Mouse (Mus musculus): Measurements from ENCODE around the gene Agtpbp1.
A peak's percentile ranks its signal among the peaks of the same experiment; 100 is the strongest.
"Not testable (repeated sequence)": the region's sequence is repeated elsewhere in the genome, so short reads cannot be mapped to it uniquely, and the experiment has no call there.

Agtpbp1 gene

DNA sequence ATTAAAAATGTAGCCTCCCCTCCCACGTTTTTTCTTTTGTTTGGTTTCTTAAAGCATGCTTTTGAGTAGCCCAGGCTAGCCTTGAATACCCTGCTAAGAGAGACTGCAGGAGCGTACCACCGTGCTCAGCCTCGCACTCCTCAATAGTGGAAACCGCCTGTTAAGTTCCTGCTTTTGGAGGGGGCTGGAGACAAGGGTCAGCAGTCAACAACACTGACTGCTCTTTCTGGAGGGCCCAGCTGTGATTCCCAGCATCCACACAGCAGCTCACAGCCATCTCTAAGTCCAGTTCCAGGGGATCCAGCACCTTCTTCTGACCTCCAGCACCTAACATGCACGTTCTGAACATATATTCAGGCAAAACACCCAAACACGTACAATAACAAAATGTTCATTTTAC lies 99.6 kb downstream of the Agtpbp1 start:
- DNase-seq (ENCODE audit: low spot score in 2 of 2) = no peak

DNA sequence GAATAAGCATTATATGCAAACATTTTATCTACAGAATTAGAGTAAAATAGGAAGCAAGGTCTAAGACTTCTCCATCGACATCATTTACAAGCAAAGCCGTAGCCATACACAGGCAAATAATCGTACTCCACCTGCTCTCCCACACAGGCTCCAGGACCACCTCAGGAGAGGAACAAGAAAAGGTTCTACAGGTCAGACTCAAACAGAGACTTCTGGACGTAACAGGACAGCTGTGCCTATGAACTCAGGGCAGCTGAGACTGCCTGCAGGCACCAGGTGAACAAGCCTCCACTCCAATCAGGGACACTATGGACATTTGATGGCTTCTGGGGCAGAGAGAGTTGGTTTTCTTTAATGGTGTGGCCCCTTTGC lies 103.6 kb downstream of the Agtpbp1 start:
- DNase-seq (ENCODE audit: low spot score in 2 of 2) = no peak

DNA sequence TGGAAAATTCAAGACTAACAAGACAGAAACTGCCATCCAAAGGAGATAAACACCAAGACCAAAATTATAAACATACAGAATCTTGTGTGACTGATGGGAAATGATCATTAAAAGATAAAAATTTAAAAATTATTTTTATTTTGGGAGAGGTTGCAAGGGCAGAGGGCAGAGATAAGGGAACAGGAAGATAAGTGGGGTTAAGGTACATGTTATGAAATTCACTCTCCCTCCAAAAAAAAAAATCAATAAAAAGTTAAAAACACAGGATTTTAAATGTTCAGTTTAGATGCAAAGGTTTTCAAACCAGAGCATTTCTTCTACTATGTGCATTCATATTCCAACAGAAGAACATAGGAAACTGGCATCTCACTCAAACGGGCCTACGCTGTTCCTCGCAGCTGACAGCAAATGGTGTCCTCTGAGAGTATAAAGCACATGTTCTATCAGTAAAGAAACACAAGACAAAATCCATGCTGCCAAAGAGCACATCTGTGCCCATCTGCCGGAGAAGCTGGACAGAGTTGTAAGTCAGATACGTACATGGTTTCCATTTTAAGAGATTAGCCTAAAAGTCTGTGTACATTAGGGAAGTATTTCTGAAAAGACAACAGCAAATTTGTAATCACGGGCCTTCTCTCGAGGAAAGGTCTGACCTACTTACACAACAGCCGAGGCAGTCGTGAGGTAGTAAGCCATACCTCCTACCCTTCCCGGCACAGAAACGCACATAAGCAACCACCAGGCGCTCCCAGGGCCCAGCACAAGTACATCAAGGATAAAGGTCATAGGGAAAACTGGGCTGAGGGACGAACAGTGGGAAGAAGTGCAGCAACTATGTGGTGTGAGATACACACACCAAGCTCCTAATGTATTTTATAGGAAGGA lies 104.2 kb downstream of the Agtpbp1 start:
- no peak for DNase-seq (ENCODE audit: low spot score in 2 of 2)

DNA sequence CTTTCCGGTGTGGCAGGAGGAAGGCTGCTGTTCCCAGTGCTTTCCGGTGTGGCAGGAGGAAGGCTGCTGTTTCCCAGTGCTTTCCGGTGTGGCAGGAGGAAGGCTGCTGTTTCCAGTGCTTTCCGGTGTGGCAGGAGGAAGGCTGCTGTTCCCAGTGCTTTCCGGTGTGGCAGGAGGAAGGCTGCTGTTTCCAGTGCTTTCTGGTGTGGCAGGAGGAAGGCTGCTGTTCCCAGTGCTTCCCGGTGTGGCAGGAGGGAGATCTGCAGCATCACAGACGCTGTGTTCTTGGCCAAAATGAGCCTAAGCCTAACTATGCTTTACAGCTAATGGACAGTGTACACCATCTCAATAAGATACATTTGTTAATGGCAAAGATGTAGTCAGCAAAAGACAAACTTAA lies 107.1 kb downstream of the Agtpbp1 start:
- DNase-seq (ENCODE audit: low spot score in 2 of 2) = not testable (repeated sequence)

DNA sequence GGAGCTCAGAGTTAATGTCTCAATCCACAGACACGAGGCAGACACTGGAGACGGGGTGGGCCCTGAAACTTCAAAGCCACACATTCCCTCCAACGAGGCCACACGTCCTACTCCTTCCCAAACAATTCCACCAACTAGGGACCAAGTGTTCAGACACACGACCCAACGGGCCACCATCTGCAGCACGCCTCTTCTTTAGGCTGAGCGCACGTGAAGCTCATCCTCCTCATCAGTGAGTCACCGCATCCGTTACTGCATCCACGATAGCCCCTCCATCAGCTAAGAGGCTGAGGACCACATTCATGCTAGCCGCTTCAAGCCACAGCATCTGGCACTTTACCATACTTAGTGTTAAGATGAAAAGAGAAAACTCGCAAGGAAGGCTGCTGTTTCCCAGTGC lies 107.6 kb downstream of the Agtpbp1 start:
- DNase-seq (ENCODE audit: low spot score in 2 of 2) = no peak

DNA sequence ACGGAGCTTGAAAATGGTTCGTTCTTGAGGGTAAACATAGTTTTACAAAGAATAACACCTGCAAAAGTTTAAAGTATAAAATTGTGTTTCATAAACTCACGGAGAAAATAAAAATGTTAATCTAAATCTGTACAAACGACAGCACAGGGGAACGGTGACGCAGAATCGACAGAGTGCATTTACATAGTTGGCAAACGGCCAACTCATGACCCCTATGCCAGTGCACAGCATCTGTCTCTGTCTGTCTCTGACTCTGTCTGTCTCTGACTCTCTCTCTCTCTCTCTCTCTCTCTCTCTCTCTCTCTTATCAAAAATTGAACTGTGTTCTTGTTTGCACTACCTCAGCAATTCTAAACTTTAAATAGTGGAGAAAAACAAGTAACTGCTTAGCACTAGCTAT lies 110.1 kb downstream of the Agtpbp1 start:
- no peak for DNase-seq (ENCODE audit: low spot score in 2 of 2)

DNA sequence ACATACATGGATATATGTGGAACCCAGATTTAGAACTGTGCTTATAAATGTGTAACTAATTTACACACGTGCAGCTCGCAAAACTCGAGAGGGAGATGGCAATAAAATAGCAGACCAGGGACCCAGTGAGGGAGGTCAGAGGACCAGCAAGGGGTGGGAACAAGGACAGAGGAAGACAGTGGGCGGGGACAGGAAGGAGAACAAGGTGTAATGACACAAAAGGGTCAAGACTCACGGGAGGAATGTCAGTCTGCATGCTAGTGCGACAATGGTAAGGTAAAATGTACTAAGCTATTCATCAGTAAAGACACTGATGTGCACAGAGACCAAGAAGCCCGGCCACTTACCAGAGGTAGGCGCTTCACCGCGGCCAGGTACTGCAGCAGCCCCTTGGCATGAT lies 111.7 kb downstream of the Agtpbp1 start:
- no peak for DNase-seq (ENCODE audit: low spot score in 2 of 2)

DNA sequence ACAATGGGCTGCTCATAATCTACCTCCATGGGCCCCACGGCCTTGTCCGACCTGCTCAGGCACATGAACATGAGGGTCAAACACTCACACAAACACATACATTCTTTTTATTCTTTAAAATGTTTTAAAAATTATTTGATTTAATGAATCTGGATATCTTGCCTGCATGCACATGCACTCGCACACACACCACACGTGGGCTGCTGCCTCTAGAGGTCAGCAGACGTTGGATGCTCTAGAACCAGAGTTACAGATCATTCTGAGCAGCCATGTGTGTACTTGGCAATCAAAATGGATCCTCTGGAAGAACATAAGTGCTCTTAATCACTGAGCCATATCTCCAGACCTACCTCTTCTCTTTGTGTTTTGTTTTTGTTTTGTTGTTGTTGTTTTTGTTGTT lies 112.8 kb downstream of the Agtpbp1 start:
- no peak for DNase-seq (ENCODE audit: low spot score in 2 of 2)

DNA sequence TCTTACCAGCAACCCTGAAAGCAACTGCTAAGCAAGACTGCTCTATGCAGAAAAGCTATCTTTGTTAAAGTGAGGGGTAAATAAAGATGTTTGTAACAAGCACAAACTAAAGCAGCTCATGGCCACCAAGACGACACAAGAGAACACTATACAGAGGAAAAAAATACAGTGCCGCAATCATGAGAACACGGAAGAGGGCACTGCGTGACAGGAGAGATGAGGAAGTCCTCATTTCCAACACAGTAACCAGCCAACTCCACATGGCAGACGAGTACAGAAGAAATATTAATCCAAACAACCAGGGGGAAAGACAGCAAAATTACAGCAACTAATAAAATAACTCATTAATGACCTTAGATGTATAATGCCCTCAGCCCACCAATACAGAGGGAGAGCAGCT lies 115.3 kb downstream of the Agtpbp1 start:
- no peak for DNase-seq (ENCODE audit: low spot score in 2 of 2)

DNA sequence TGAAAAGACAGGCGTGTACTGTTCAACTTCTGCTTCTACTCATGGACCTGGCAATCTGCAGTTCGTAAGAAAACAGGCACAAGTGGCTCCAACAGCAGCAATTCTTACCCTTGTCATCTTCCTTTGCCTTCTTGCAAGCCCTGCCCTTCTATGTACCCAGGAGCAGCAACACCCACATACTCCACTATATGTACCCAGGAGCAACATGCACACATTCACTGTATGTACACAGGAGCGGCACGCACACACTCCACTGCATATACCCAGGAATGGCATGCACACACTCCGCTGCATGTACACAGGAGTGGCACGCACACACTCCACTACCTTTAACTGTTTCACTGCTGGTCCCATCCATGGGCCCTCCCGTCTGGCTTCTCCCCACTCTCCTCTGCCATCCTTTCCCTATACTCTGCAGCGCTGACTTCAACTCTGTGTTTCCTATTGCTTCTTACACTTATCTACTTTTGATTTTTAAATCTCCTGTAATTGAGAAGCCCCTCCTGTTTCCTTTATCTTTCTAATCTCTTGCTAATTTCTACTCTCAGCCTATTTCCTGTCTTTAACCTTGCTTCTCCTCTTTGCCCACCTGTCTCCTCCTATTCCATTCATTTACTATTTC lies 116.7 kb downstream of the Agtpbp1 start:
- DNase-seq (ENCODE audit: low spot score in 2 of 2) = no peak

DNA sequence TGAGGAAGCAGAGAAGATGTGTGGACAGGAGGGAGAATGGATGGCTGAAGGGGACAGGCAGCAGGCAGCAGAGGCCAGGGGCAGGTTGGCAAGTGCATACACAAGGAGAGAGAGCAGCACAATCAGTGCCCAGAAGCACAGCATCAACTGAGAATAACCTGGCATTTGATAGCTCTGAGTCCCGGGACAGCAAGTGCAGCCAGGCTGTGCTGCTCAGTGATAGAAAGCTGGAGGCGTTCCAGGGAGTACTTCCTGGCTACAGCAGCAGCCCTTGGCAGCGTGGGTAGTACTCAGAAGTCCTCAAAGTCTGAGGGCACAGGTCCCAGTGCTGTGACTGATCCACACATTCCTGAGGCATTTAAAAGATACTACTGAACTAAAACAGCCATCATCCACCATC lies 117.4 kb downstream of the Agtpbp1 start:
- DNase-seq (ENCODE audit: low spot score in 2 of 2) = peak in 1 of 2 experiments; percentile 39

DNA sequence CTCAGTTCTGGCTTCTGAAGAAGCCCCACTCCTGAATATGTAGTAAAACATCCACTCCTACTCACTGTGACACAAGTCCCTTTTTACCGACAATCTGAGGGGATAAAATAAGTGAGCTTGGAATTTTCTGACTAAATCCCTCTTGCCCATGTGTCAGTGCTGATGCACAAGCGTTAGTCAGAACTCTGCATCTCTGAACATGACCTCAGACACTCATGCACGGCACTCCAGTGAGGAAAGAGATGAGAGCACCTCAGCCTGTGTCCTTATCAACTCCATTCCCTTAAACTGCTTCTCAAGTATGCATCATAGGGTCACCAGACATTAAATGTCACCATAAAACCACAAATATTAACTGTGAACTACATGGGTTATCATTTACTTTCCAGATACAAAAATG lies 124.1 kb downstream of the Agtpbp1 start:
- DNase-seq (ENCODE audit: low spot score in 2 of 2) = no peak

DNA sequence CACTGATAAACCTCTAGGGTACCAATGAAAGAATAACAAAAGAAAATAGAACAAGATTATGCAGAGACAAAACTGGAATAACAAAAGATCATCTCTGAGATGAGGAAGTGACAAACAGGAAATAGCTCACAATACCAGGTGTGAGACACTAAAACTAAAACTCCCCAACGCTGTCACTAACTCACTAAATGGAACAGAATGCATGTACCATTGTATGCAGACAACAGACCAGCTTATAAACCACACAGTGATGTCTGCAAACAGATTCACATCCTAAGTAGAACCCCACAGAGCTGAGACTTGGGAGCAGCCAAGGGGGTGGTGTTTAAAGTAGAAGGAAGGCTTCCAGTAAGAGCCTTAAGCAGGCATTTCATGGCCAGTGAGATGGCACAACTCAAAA lies 128.8 kb downstream of the Agtpbp1 start:
- no peak for DNase-seq (ENCODE audit: low spot score in 2 of 2)

DNA sequence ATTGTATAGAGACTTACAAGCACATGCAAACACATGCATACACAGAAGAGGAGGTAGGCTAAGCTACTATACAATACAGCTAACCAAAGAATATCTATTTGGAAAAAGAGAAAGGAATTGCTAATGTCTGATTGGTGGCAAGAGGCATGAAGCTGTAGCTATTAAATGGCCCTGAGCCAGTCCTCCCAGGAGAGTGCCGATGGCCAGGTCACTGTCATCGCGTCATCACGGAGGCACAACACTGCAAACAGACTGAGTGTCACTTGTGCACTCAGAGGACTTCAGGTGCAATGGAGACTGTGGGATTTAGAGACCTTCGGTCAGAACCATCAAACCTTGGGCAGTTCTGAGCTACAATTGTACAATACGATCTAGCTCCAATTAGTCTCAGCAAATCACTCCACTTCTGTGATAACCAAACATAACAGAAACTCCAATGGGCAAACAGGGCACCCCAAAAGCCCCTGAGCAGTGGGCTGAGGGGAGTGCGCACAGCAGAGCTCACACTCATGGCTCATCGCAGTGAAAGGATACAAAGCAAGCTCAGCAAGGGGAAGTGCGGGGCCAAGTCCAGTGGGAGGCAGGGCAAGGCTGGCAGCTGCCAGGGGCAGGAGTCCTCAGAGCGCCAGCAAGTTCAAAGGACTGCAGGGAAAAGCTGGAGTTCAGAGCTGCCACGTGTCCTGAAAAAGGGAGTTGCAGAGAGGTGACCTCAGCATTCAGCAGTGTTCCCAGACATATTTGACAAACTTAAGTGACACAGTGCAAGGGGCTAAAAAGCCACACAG lies 130.8 kb downstream of the Agtpbp1 start:
- no peak for DNase-seq (ENCODE audit: low spot score in 2 of 2)

DNA sequence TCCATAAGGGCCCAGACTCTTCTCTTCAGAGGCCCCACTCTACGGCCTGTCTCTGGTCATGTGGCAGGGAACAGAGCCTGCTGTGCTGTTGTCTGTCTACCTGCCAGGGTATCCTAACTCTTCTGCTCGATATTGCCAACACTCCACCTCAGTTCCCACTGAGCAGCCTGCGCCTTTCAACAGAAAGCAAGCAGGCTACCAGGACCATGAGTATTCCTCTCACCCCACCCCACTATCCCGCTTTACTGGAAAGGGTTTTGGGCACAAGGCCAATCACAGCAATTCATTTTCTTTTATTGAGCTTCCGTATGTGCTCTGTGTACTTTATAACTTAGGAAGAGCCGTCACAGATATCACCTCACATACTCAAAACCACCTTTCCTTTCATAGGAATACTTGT lies 131.4 kb downstream of the Agtpbp1 start:
- no peak for DNase-seq (ENCODE audit: low spot score in 2 of 2)

DNA sequence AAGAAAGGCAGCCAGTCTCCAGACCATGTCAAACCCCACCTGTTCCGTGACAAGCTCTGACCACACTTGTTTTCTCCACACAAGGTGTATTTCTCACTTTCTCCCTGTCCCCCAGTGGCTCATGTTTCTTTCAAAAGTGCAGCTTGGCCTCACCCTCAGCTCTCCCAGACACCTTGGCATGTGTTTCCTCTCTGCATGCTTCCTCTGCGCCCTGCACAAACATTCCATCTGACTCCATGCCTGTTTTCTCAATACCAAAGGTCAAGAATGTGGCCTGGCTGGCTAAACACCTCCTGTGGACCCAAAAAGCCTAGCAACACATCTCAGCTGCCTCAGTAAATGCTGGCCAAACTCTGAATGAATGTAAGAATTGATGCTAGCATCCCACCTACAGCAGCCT lies 132.0 kb downstream of the Agtpbp1 start:
- no peak for DNase-seq (ENCODE audit: low spot score in 2 of 2)

DNA sequence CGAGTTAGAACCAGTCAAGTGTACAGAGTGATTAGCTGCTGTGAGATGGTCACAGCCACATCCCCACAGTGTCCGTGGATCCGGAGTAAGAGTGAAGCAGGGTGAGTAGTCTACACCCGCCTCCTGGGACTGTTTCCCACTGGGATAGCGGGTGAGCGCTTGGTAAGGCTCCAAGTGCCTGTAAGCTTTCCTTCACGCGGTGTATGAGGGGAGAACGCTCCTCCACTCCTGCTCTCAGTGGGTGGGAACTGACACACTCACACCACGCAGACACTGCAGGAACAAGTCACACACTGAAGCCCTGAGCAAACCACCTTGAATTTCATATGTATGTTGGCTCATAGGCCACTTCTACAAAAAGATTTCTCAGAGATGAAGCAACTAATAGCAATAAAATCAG lies 134.2 kb downstream of the Agtpbp1 start:
- DNase-seq (ENCODE audit: low spot score in 2 of 2) = no peak

DNA sequence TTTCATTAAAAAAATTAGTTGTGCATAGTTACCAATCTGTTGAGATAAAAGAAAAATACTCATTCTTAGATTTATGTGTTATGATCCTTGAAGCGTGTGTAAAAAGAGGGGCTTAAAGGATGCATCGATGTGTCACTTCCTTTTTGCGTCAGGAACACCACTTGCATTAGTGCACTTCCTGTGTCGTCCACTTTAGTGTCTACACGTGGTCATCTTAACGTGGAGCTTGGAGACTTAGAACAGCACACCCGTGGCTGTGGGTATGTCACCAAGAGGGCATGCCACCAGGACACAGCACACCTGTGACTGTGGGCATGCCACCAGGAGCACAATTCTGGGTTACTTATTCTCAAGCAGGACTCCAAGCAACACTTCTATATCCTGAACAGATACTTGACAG lies 137.9 kb downstream of the Agtpbp1 start:
- no peak for DNase-seq (ENCODE audit: low spot score in 2 of 2)

DNA sequence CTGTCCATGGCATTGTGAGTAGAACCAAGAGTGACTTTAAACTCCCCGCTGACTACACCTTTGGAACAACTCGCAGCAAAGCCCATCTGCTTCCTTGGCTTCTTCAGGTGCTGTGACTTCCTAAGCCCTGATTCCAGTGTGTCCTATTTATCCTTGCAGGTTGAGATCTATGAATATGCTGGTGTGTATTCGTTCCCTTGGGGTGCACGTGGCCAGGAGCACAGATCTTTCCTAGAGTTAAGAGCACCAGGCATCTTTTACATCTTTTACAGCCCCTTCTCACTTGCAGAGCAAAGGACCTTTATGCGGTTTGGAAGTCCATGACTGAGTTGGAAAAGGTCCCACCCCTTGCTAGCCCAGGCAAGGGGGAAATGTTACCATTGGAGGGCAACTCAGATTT lies 139.8 kb downstream of the Agtpbp1 start:
- DNase-seq (ENCODE audit: low spot score in 2 of 2) = no peak

DNA sequence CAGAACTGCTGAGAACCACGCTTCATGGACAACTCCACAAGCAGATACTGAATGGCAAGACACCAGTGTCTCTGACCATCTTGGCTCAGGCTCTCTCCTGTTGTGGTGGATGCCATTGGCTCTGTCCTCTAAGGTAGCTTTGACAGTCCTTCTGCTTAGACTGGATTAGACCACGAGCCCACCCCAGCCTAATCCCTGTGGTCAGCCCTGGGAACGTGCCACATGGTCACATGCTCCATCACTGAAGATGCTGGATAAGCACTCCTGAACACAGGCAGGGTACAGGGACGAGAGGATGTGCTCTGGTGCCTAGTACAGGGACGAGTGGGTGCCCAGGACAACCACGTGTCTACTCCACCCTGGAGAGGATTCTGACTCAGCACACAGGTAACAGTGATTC lies 140.7 kb downstream of the Agtpbp1 start:
- DNase-seq (ENCODE audit: low spot score in 2 of 2) = no peak

DNA sequence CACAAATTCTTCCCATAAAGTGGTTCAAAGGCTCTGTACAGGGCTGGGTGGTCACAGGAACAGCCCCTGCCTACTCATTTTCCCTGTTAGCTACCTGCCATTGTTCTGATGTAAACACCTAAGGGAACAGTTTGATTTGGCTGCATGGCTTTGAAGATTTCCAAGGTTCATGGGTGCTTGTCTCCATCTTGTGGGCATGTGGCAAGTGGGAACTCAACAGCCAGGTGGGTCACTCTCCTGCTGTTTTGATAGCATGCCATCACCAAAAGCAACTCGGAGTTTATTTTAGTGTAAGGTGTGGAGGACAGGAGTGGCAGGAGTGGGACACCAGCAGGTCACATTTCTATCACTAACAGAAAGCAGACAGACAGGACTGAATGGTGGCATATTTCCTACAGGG lies 145.3 kb downstream of the Agtpbp1 start:
- no peak for DNase-seq (ENCODE audit: low spot score in 2 of 2)

DNA sequence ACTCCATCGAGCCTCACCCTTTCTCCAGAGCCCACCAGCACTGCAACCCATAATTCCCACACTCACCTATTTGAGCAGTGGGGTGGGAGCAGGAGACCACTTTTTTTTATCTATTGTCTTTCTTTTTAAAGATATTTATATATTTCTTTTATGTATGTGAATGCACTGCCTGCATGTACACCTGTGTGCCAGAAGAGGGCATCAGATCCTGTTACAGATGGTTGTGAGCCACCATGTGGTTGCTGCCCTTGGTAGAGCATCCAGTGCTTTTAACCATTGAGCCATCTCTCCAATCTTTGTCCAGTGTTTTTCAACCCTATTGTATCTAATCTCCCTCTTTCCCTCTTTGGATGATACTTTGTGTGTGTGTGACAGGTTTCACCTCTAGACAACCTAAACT lies 150.5 kb downstream of the Agtpbp1 start:
- no peak for DNase-seq (ENCODE audit: low spot score in 2 of 2)

Measured in frontal cortex, postnatal 14 days (tissue).